Mouse (Mus musculus) neural tube, postnatal 0 days (tissue): Measurements from ENCODE around the gene Kbtbd6. TPM values are rescaled to one million over a fixed set of nuclear protein-coding genes. Genes with fewer than 3 reads are reported as not detected.

Experiments
- polyA plus RNA-seq: library from polyadenylated mRNA; unstranded; fragments of >200 nt; fragmentation: Nextera tagmentation; extraction: Ambion mirVana; gene quantifications from 2 replicates; pipeline ENCODE4 v1.2.1, GENCODE M21; 2015

Gene Kbtbd6
- polyA plus RNA-seq: 1.2 TPM in 2 replicates

DNA sequence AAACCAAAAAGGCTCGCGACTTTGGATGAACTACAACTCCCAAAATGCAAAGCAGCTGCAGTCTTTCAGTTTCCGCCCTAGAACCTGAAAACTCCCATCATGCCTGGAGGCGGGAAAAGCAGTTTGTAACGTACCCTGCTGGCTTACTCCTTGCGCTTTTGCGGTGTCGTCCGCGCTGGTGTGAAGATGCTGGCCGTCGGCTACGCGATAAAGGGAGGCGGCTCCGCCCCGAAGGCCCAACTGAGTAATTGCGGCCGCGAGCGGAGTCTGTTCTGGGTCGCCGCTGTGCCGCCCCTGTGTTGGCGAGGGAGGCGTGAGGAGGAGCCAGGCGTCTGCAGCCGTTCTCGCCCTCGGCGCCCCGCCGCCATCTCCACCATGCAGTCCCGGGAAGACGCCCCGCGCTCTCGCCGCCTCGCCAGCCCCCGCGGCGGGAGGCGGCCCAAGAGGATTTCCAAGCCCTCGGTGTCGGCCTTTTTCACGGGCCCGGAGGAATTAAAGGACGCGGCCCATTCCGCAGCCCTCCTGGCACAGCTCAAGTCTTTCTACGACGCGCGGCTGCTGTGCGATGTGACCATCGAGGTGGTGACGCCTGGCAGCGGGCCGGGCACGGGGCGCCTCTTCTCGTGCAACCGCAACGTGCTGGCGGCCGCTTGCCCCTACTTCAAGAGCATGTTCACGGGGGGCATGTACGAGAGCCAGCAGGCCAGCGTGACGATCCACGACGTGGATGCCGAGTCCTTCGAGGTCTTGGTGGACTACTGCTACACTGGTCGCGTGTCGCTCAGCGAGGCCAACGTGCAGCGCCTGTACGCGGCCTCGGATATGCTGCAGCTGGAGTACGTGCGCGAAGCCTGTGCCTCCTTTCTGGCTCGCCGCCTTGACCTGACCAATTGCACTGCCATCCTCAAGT, at the start of gene Kbtbd6:
Kbtbd6 (plus strand) TSS at position 155 of the 910 bp plus-strand sequence.

DNA sequence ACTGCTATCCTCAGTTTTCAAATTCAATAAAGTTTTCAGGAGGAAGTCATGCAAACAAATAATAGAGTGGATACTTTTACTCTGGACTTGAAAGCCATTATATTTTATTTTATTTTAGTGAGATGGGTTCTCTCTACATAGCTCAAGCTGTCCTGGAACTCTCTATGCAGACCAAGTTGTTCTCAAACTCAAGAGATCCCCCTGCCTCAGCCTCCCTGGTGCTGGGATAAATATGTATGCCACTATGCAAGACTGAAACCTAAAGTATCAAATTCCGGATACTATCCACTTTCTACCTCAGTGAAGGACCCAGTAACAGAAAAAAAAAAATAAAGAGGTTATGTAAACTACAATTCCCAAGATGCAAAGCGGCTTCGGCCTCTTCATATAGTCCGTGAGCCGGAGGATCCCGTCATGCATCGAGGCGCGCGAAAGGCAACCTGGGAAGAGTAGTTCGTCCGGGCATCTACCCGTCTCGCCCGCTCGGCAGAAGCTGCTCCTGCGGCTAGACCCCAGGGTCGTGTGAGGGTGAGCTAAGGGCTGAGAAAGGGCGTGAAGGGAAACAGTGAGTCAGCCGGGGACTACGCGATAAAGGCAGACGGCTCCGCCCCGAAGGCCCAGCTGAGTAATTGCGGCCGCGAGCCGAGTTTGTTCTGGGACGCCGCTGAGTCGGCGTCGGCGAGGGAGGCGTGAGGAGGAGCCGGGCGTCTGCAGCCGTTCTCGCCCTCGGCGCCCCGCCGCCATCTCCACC, 25.5 kb upstream of the Kbtbd6 start, which contains the start of gene Kbtbd7:
Kbtbd7 (plus strand) TSS at position 533 of the 751 bp plus-strand sequence.

DNA sequence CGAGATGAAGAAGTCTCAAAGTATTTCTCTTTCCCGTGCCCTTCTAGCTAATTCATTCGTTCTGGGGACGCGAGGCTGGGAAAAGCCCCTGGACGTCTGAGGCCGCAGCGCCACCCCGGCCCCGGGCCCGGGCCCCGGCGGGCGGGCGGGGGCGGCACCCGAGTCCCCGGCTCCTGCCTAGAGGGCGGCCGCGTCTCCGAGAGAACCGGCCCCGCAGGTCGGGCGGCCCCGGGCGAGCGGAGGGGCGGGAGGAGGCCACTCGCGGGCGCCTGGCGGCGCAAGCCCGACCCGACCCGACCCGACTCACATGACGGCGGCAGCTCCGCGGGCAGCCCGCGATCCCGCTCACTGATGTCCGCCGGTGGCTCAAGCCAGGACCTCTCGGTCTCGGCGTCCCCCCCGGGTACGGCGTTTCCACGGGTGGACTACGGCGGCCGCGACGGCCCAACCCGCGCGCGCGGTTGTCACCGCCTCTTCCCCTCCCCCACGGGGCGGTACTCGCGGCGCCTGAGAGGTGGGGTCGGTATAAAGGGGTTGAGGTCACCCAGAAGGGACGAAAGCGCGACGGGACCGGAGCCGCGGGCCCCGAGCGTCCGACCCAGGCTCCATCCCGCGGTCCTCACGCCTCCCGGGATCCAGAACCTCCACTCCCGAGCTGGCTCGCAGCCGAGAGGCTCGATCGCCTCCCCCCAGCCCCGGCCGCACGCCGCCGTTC, 29.1 kb downstream of the Kbtbd6 start, which contains the start of gene Elf1:
Elf1 (plus strand) TSS at position 571 of the 715 bp plus-strand sequence.

DNA sequence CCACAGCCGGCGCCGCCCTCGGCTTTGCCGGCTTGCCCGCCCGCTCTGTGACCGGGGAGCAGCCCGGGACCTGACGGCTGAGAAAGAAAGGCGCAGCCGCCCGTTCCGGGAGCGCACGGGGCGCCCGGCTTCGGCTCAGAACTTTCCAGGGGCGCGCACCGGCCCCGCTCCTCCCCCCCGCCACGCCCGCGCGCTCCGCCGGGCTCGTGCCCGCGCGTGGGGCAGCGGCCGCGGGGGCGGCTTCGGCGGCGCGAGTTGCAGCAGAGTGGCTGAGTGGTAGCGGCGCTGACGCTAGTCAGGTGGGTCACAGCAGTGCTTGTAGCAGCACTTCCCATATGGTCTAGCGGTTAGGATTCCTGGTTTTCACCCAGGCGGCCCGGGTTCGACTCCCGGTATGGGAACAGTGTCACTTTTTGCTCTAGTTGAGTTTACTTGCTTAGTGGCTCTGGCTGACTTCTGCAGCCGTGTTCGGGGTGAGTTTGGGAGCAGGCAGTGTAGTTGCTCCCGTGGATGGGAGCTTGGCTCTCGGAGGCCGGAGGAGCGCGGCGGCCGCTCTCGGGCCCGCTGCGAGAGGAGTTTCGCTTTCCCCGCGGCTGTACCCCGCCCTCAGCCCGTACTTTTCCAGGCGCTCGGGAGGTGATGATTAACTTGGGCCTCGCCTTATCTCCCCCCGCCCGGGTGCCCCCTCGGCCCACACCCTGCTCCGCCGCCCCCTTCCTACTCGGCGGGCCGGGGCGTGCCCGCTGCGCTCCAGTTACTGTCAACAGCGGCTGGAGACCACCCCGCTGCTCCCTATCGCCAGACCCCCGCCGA, 29.9 kb downstream of the Kbtbd6 start, which contains the start of gene Wbp4:
Wbp4 (minus strand) TSS at position 182 of the 813 bp plus-strand sequence.

Other genes with a start within 250 kb of the Kbtbd6 start
- not detected in 2 replicates for gene Zfp957, start 204.5 kb upstream of the Kbtbd6 start, polyA plus RNA-seq
- gene Rgcc, start 150.2 kb upstream of the Kbtbd6 start, polyA plus RNA-seq: 64.7 and 73.2 TPM in 2 replicates
- 13.2 and 13.5 TPM in 2 replicates for gene Naa16, start 61.1 kb upstream of the Kbtbd6 start, polyA plus RNA-seq
- gene Mtrf1, start 54.1 kb upstream of the Kbtbd6 start, polyA plus RNA-seq: 11.9 and 12.1 TPM in 2 replicates
- gene Kbtbd7, start 25.3 kb upstream of the Kbtbd6 start, polyA plus RNA-seq: 12.8 TPM in 2 replicates
- 3.4 and 4.4 TPM in 2 replicates for gene Elf1, start 29.4 kb downstream of the Kbtbd6 start, polyA plus RNA-seq
- 46.1 and 46.6 TPM in 2 replicates for gene Wbp4, start 29.7 kb downstream of the Kbtbd6 start, polyA plus RNA-seq
- gene Sugt1, start 135.9 kb downstream of the Kbtbd6 start, polyA plus RNA-seq: 74.9 and 87.9 TPM in 2 replicates
- gene Cnmd, start 210.3 kb downstream of the Kbtbd6 start, polyA plus RNA-seq: 1.4 and 2.1 TPM in 2 replicates